Mouse (Mus musculus) lung, adult 2 months (tissue): ENCODE measurements at regions not wholly inside any gene's neighbourhood (a gene's known extent, or its start where the extent isn't known, plus 50 kb on each side); places are given as distances from the start of the nearest gene placed in this dataset.

Experiments used
- DNase-seq: peaks from one replicate; pipeline ENCODE4 v3.0.0; 2022
- H3K4me1 ChIP-seq: fragments of 200-500 bp; 2 replicates; pipeline ENCODE4 v1.6.1; 2011; ENCODE audit warnings: low read length; ENCODE audit not compliant: control insufficient read depth, insufficient read depth
- H3K4me3 ChIP-seq: fragments of 200-500 bp; replicated peaks from 2 replicates; pipeline ENCODE3; 2011; ENCODE audit warnings: low read depth, mild to moderate bottlenecking, control low read depth, low read length; ENCODE audit errors: extremely low read depth
- CTCF ChIP-seq: fragments of 200-500 bp; IDR thresholded peaks from 2 replicates; pipeline ENCODE4 v1.5.1; 2011; ENCODE audit warnings: mild to moderate bottlenecking, low read length, control low read depth; ENCODE audit not compliant: insufficient read depth
- POLR2A ChIP-seq: fragments of 200-500 bp; IDR thresholded peaks from 2 replicates; pipeline ENCODE4 v1.6.1; 2011; ENCODE audit warnings: low read depth, mild to moderate bottlenecking, control low read depth, low read length, borderline replicate concordance; ENCODE audit errors: extremely low read depth
- WGBS: fragments of 180-500 bp; shearing (Covaris S2); methylation state at CpG from one replicate; pipeline ENCODE4 v1.1.7; 2018; 5-methylcytosine and 5-hydroxymethylcytosine counted together

DNA sequence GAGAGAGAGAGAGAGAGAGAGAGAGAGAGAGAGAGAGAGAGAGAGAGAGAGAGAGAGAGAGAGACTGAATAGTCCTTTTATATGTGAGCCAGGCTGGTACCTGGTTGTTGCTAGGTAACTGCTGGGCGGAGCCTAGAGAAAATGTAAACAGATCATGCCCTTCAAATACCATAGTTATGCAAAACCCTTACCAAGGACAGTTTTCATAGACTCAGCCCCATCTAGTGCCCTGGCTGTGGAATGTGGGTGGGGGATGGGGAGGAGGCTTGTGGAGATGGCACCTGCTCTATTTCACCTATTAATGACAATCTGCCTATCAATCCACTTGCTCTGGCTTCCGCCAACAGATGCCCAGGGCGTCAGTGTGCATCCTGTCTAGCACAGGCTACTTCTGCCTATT is 327.6 kb downstream of the Pmp22 start:
- H3K4me1 ChIP-seq = no peaks in the 10 kb centered on the region; the same call in 1 of the 2 replicates
- WGBS = 65% methylated on average over 3 of the region's 3 CpGs
- H3K4me3 ChIP-seq = no peak overlapping the region
- TF ChIP-seq POLR2A (no peak), CTCF (no peak)
- no peak for DNase-seq

DNA sequence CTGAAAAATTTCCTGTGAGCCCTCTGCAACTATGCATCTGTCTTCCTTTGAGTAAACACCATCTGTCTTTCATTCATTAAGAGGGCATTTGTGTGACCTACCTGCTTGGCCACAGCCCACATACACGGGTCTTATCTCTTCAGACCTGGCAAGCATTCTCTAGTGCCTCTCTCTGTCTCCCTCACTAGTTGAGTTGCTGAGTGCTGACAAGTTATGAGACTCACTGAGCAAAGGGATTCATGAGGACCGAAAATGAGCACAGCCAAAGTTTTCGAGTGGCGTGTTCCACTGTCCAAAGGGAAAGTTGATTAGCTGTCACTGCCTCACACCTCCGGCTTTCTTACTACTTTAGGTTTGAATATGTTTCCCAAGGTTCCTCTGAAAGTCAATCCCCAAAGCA is 328.5 kb downstream of the Pmp22 start:
- no peak overlapping the region for H3K4me3 ChIP-seq
- no peak for DNase-seq
- 43% methylated on average over 5 of the region's 5 CpGs for WGBS

DNA sequence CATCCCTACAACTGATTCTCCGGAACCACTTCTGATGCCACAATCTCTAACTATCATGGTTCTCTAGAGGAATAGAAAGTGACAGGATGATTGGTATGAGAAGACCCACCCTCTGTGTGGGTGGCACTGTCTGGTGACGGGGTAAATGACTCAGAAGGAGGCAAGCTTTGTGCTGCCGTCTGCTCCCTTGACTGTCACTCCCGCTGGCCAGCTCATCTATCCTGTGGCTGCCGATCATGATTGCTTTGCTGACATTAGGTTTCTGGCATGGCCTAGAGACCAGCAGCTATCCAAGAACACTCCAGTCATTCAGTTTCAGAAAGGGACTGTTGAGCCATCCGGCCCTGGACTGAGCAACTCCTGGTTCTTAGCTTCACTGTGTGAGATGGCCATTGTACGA is 331.4 kb downstream of the Pmp22 start:
- no peak for TF ChIP-seq POLR2A
- TF ChIP-seq CTCF = no peak
- WGBS = 70% methylated on average over 7 of the region's 7 CpGs
- Histone ChIP-seq H3K4me3 (no peak overlapping the region), H3K4me1 (no peaks in the 10 kb centered on the region; the same call in 1 of the 2 replicates)
- no peak for DNase-seq

More for the DNA sequence above, 328.5 kb downstream of the Pmp22 start:
- no peaks in the 10 kb centered on the region; the same call in 1 of the 2 replicates for H3K4me1 ChIP-seq
- TF ChIP-seq CTCF (no peak), POLR2A (no peak)

DNA sequence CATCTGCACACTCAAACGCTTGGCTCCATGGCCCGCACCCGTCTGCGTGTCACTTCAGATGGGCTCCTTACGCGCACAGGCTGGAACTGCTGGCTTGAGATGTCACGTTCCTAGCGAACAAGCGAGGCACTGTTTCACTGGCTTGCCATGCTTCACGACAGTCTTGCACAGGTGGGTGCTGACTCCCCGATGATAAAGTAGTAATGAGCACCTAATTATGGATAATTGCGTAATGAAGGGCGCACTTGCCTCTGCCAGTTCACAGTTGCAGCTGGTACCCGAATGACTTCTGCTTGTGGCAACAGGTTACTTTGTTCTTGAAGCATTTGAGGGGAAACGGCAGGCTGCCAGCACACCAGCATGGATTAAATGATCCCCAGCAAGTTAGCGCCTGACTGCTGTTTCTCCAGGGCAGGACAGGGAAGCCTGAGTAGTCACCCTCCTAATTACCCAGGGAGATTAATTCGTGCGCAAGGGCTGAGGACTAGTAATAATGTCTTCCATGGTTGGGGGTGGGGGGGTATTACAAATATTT is 335.1 kb downstream of the Pmp22 start:
- TF ChIP-seq CTCF (no peak), POLR2A (no peak)
- Histone ChIP-seq H3K4me3 (no peak overlapping the region), H3K4me1 (no peaks in the 10 kb centered on the region)
- 60% methylated on average over 18 of the region's 18 CpGs for WGBS
- no peak for DNase-seq

DNA sequence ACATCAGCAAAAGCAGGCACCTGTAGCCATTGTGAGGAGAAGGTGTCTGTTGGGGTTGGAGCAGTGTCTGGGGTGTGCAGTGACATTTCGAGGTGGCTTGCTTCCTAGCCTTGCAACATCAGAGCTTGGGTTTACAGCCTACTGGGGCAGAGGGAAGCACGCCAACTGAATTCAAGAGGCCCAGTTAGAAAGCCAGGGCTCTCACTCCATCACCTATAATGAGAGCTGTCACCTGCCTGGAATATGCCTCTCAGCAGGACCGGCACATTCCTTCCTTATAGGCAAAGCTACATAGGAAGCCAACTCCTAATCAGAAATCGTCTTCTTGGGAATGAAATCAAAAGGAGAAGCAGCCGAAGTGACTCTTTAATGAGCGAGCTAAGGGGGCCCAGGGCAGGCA is 337.2 kb downstream of the Pmp22 start:
- no peak overlapping the region for H3K4me3 ChIP-seq
- no peak for TF ChIP-seq POLR2A
- no peak for TF ChIP-seq CTCF
- 72% methylated on average over 6 of the region's 6 CpGs for WGBS
- DNase-seq = no peak
- no peaks in the 10 kb centered on the region for H3K4me1 ChIP-seq

DNA sequence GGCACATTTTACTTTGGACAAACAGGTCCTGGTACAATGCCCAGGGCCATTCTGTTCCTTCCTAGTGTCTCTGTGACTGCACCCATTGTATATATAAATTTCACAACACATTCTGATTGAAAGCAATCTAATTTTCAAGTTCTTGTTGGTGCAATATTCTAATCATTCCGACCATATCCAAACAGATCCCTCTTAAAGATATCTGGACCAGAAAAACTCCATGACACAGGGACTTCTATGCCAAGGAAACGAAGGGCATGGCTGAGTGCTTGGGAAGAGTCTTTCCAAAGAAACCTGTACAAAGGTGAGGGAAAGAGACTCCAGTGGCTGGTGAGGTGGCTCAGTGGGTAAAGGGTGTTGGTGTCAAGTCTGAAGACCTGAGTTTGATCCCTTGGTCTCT is 337.8 kb downstream of the Pmp22 start:
- WGBS = 71% methylated on average over 2 of the region's 2 CpGs
- TF ChIP-seq CTCF (no peak), POLR2A (no peak)
- no peak for DNase-seq
- no peaks in the 10 kb centered on the region for H3K4me1 ChIP-seq
- H3K4me3 ChIP-seq = no peak overlapping the region

DNA sequence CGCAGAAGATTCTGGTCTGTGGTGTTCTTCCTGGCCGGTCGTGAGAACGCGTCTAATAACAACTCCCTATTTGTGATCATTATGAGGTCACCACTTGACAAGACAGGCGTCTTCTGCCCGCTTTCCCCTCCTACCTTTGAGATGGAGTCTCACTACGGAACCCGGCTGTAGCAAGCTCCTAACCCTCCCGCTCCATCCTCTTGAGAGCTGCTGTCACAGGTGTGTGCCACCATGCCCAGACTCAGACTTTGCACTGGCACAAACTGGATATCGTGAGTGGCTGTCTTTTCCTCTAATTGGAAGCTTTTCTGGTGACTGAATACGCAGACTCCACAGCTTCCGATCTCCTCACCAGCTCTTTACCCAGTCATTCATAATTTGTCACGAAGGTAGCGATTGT is 346.0 kb downstream of the Pmp22 start:
- no peak for DNase-seq
- Histone ChIP-seq H3K4me3 (no peak overlapping the region), H3K4me1 (no peaks in the 10 kb centered on the region)
- 95% methylated on average over 15 of the region's 15 CpGs for WGBS
- TF ChIP-seq POLR2A (no peak), CTCF (no peak)

DNA sequence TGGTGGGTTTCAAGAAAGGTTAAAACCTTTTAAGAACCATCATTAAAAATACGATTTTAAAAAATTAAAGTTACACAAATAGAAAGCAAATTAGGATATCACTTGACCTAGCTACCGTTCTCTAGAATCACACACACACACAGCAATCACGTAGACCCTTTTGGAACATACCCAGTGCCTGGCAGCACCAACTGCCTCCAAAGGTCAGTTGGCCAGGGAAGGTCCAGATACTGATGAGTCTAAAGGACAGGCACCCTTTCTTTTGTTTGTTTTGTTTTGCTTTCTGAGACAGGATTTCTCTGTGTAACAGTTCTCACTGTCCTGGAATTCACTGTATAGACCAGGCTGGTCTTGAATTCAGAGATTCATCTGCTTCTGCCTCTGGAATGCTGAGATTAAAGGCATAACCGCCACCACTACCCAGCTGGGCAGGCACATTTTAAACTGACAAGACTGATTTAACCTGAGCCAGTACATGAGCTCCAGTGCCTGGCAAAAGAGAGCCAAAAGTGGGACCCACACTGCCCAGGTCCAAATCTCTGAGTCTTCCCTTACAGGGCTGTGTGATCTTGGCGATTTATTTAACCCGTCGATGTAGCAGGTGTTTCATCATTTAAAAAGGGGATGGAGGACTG is 353.0 kb downstream of the Pmp22 start:
- H3K4me3 ChIP-seq = no peak overlapping the region
- no peak for TF ChIP-seq CTCF
- no peak for TF ChIP-seq POLR2A
- 79% methylated on average over 7 of the region's 7 CpGs for WGBS
- DNase-seq = no peak
- H3K4me1 ChIP-seq = no peaks in the 10 kb centered on the region

DNA sequence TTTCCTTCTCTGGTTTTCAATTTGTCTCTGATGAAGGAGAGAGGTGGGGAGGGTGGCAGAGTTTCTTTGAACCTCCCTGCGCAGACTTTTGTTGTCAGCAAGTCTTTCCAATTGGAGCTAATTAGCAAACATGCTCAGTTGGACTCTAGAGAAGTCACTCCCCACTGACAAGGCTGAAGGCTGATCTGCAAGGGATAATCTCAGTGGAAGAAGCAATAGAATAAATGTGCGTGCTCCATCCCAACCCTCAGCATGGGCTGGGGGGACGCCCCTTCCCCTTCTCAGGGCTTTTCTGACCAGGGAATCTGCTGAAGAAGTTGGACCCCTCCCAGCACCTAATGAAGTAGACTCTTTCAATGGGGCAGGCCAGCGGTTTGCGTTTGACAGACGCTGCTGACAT is 353.8 kb downstream of the Pmp22 start:
- TF ChIP-seq POLR2A (no peak), CTCF (no peak)
- no peak for DNase-seq
- 74% methylated on average over 6 of the region's 6 CpGs for WGBS
- Histone ChIP-seq H3K4me1 (no peaks in the 10 kb centered on the region), H3K4me3 (no peak overlapping the region)

DNA sequence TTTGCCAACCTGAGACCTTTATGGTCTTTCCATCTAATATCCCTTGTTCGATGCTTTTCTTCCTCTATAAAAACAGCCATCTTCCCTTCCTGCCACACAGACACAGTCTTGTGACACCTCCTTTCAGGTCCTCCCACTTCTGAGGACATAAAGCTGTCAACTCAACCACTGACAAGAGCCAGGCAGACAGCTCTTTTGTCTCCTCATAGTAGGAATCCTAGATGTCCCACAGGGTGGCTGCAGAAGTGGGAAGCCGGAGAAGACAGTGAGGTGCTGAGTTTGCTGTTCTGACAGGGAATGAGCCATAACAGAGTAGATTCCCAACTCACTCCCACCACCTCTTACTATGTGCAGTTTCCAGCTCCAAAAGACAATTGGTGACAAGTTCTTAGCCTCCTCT is 358.4 kb downstream of the Pmp22 start:
- no peak for TF ChIP-seq CTCF
- TF ChIP-seq POLR2A = no peak
- Histone ChIP-seq H3K4me1 (no peaks in the 10 kb centered on the region), H3K4me3 (no peak overlapping the region)
- no peak for DNase-seq
- WGBS = 24% methylated on average over 2 of the region's 2 CpGs
